Mouse (Mus musculus): ENCODE measurements around the gene Dad1. TPM values are rescaled to one million over a fixed set of nuclear protein-coding genes. Genes with fewer than 3 reads are reported as not detected.

The Dad1 gene
- polyA plus RNA-seq, 1 experiment: 324 TPM

- no peaks in the 10 kb centered on the region for H3K79me2 ChIP-seq (ENCODE audit: control insufficient read depth, insufficient read depth)
- no peak overlapping the region for H3ac ChIP-seq (ENCODE audit: control insufficient read depth, insufficient read length)
- no peak overlapping the region for H3K4me3 ChIP-seq
Observed at GRCm38 (mm10) chr14:54211755-54212154, 42.1 kb downstream of the Dad1 start.

GRCm38 (mm10) chr14:54211199-54211598, 42.7 kb downstream of the Dad1 start:
- H3K4me2 ChIP-seq (ENCODE audit: low read depth): no peak overlapping the region
- H3K4me3 ChIP-seq: no peak overlapping the region
- no peaks in the 10 kb centered on the region for H3K27me3 ChIP-seq (ENCODE audit: control insufficient read depth, insufficient read depth, insufficient read length)
- H3K36me3 ChIP-seq (ENCODE audit: control insufficient read depth, insufficient read depth): no peaks in the 10 kb centered on the region
- H3K79me2 ChIP-seq (ENCODE audit: control insufficient read depth, insufficient read depth): no peaks in the 10 kb centered on the region
- TF ChIP-seq POLR2A (IDR thresholded peaks at IDR 0.05; ENCODE audit: insufficient read length, low read depth) (no peak), MYOD1 (IDR thresholded peaks at IDR 0.05; ENCODE audit: control insufficient read depth in 1 of 3, insufficient read length in 2 of 3, low read depth in 2 of 3) (no peak), TCF12 (IDR thresholded peaks at IDR 0.05; ENCODE audit: insufficient read depth, poor library complexity, severe bottlenecking) (no peak), USF1 (IDR thresholded peaks at IDR 0.05; ENCODE audit: low read depth) (no peak), MAX (IDR thresholded peaks at IDR 0.05; ENCODE audit: low read depth) (no peak), REST (IDR thresholded peaks at IDR 0.05; ENCODE audit: insufficient read depth, insufficient read length) (no peak), CEBPB (IDR thresholded peaks at IDR 0.05; ENCODE audit: insufficient read depth, poor library complexity, severe bottlenecking) (no peak), POLR2AphosphoS2 (IDR thresholded peaks at IDR 0.05; ENCODE audit: insufficient read length, low read depth) (no peak), MYOG (IDR thresholded peaks at IDR 0.05; ENCODE audit: control insufficient read depth in 1 of 3, insufficient read depth in 1 of 3, insufficient read length in 2 of 3, low read depth in 2 of 3) (no peak)
- H3ac ChIP-seq (ENCODE audit: control insufficient read depth, insufficient read length): no peak overlapping the region

More at GRCm38 (mm10) chr14:54211755-54212154, 42.1 kb downstream of the Dad1 start:
- H3K27me3 ChIP-seq (ENCODE audit: control insufficient read depth, insufficient read depth, insufficient read length): no peaks in the 10 kb centered on the region
- H3K4me2 ChIP-seq (ENCODE audit: low read depth): no peak overlapping the region
- TF ChIP-seq SRF (IDR thresholded peaks at IDR 0.05; ENCODE audit: control insufficient read depth, insufficient read length, low read depth) (no peak), CEBPB (IDR thresholded peaks at IDR 0.05; ENCODE audit: insufficient read depth, poor library complexity, severe bottlenecking) (no peak), MAX (IDR thresholded peaks at IDR 0.05; ENCODE audit: low read depth) (no peak), TCF3 (IDR thresholded peaks at IDR 0.05; ENCODE audit: insufficient read length, low read depth) (no peak), TCF12 (IDR thresholded peaks at IDR 0.05; ENCODE audit: insufficient read depth, poor library complexity, severe bottlenecking) (no peak), MYOD1 (IDR thresholded peaks at IDR 0.05; ENCODE audit: control insufficient read depth in 1 of 3, insufficient read length in 2 of 3, low read depth in 2 of 3) (no peak), POLR2A (IDR thresholded peaks at IDR 0.05; ENCODE audit: insufficient read length, low read depth) (no peak), REST (IDR thresholded peaks at IDR 0.05; ENCODE audit: insufficient read depth, insufficient read length) (no peak), MYOG (IDR thresholded peaks at IDR 0.05; ENCODE audit: control insufficient read depth in 1 of 3, insufficient read depth in 1 of 3, insufficient read length in 2 of 3, low read depth in 2 of 3) (no peak), POLR2AphosphoS2 (IDR thresholded peaks at IDR 0.05; ENCODE audit: insufficient read length, low read depth) (no peak), E2F4 (IDR thresholded peaks at IDR 0.05; ENCODE audit: insufficient read depth) (no peak), USF1 (IDR thresholded peaks at IDR 0.05; ENCODE audit: low read depth) (no peak)
- H3K36me3 ChIP-seq (ENCODE audit: control insufficient read depth, insufficient read depth): no peaks in the 10 kb centered on the region

GRCm38 (mm10) chr14:54210401-54210800, 43.5 kb downstream of the Dad1 start:
- Histone ChIP-seq H3ac (ENCODE audit: control insufficient read depth, insufficient read length) (no peak overlapping the region), H3K27me3 (ENCODE audit: control insufficient read depth, insufficient read depth, insufficient read length) (no peaks in the 10 kb centered on the region), H3K4me3 (no peak overlapping the region), H3K79me2 (ENCODE audit: control insufficient read depth, insufficient read depth) (no peaks in the 10 kb centered on the region), H3K36me3 (ENCODE audit: control insufficient read depth, insufficient read depth) (no peaks in the 10 kb centered on the region), H3K4me2 (ENCODE audit: low read depth) (no peak overlapping the region)
- no peak for TF ChIP-seq MYOD1 (IDR thresholded peaks at IDR 0.05; ENCODE audit: control insufficient read depth in 1 of 3, insufficient read length in 2 of 3, low read depth in 2 of 3)

GRCm38 (mm10) chr14:54209932-54210331, 44.0 kb downstream of the Dad1 start:
- Histone ChIP-seq H3K36me3 (ENCODE audit: control insufficient read depth, insufficient read depth) (no peaks in the 10 kb centered on the region), H3K4me3 (no peak overlapping the region), H3K27me3 (ENCODE audit: control insufficient read depth, insufficient read depth, insufficient read length) (no peaks in the 10 kb centered on the region), H3K4me2 (ENCODE audit: low read depth) (no peak overlapping the region), H3K79me2 (ENCODE audit: control insufficient read depth, insufficient read depth) (no peaks in the 10 kb centered on the region), H3ac (ENCODE audit: control insufficient read depth, insufficient read length) (no peak overlapping the region)
- TF ChIP-seq TCF12 (IDR thresholded peaks at IDR 0.05; ENCODE audit: insufficient read depth, poor library complexity, severe bottlenecking): no peak
- TF ChIP-seq SRF (IDR thresholded peaks at IDR 0.05; ENCODE audit: control insufficient read depth, insufficient read length, low read depth): no peak
- no peak for TF ChIP-seq USF1 (IDR thresholded peaks at IDR 0.05; ENCODE audit: low read depth)
- no peak for TF ChIP-seq POLR2AphosphoS2 (IDR thresholded peaks at IDR 0.05; ENCODE audit: insufficient read length, low read depth)
- TF ChIP-seq MAX (IDR thresholded peaks at IDR 0.05; ENCODE audit: low read depth): no peak
- TF ChIP-seq E2F4 (IDR thresholded peaks at IDR 0.05; ENCODE audit: insufficient read depth): no peak
- TF ChIP-seq POLR2A (IDR thresholded peaks at IDR 0.05; ENCODE audit: insufficient read length, low read depth): no peak
- TF ChIP-seq CEBPB (IDR thresholded peaks at IDR 0.05; ENCODE audit: insufficient read depth, poor library complexity, severe bottlenecking): no peak
- TF ChIP-seq REST (IDR thresholded peaks at IDR 0.05; ENCODE audit: insufficient read depth, insufficient read length): no peak
- TF ChIP-seq MYOG (IDR thresholded peaks at IDR 0.05; ENCODE audit: control insufficient read depth in 1 of 3, insufficient read depth in 1 of 3, insufficient read length in 2 of 3, low read depth in 2 of 3): no peak
- no peak for TF ChIP-seq TCF3 (IDR thresholded peaks at IDR 0.05; ENCODE audit: insufficient read length, low read depth)
- no peak for TF ChIP-seq MYOD1 (IDR thresholded peaks at IDR 0.05; ENCODE audit: control insufficient read depth in 1 of 3, insufficient read length in 2 of 3, low read depth in 2 of 3)

GRCm38 (mm10) chr14:54208741-54209140, 45.2 kb downstream of the Dad1 start:
- Histone ChIP-seq H3K4me2 (ENCODE audit: low read depth) (no peak overlapping the region), H3K27me3 (ENCODE audit: control insufficient read depth, insufficient read depth, insufficient read length) (no peaks in the 10 kb centered on the region), H3K4me3 (no peak overlapping the region), H3ac (ENCODE audit: control insufficient read depth, insufficient read length) (no peak overlapping the region), H3K79me2 (ENCODE audit: control insufficient read depth, insufficient read depth) (no peaks in the 10 kb centered on the region), H3K36me3 (ENCODE audit: control insufficient read depth, insufficient read depth) (no peaks in the 10 kb centered on the region)
- no peak for TF ChIP-seq POLR2AphosphoS2 (IDR thresholded peaks at IDR 0.05; ENCODE audit: insufficient read length, low read depth)
- no peak for TF ChIP-seq E2F4 (IDR thresholded peaks at IDR 0.05; ENCODE audit: insufficient read depth)
